8 mouse cellular contexts compared by ENCODE assay signal in genomic region chr8:46934254-46934653, GRCm38 (mm10). TPM values are rescaled to one million over a fixed set of nuclear protein-coding genes. Genes with fewer than 3 reads are reported as not detected.
A peak's percentile ranks its signal among the peaks of the same experiment; 100 is the strongest.
DNase-seq lines count a peak whose midpoint lies in the region; ATAC-seq lines count a peak whose summit lies in the region.

No protein-coding gene starts in this region.

- intact Hi-C loops in gastrocnemius, postnatal 14 days (cut with DNase I; ENCODE audit: low total_unique reads): no loop called here
- intact Hi-C loops in heart, postnatal 25 days (cut with DNase I): loop anchor here (2.0 to 5.0 kb wide), 4 partner anchors 19 to 193 kb away; no protein-coding TSS in a partner anchor

- H3K36me3 ChIP-seq in hindbrain, embryonic 14.5 days (replicated peaks; ENCODE audit: control insufficient read depth, insufficient read depth): no peaks in the 10 kb centered on the region
- H3K36me3 ChIP-seq in forebrain, embryonic 14.5 days (ENCODE audit: control insufficient read depth, insufficient read depth, low read length): no peaks in the 10 kb centered on the region

- no peaks in the 10 kb centered on the region for H3K9me3 ChIP-seq in hindbrain, embryonic 14.5 days (ENCODE audit: control insufficient read depth, low read length)
- H3K9me3 ChIP-seq in forebrain, embryonic 14.5 days (replicated peaks; ENCODE audit: control insufficient read depth, low read length): no peaks in the 10 kb centered on the region

- H3K27me3 ChIP-seq in hindbrain, embryonic 14.5 days (ENCODE audit: control insufficient read depth, insufficient read depth, low read length): no peaks in the 10 kb centered on the region
- H3K27me3 ChIP-seq in forebrain, embryonic 14.5 days (replicated peaks; ENCODE audit: control insufficient read depth, insufficient read depth, low read length): no peaks in the 10 kb centered on the region

- no peaks in the 10 kb centered on the region for H3K4me1 ChIP-seq in hindbrain, embryonic 14.5 days (replicated peaks; ENCODE audit: control insufficient read depth, insufficient read depth, low read length)
- no peaks in the 10 kb centered on the region for H3K4me1 ChIP-seq in forebrain, embryonic 14.5 days (ENCODE audit: control insufficient read depth, insufficient read depth, low read length)

- ATAC-seq in hindbrain, embryonic 14.5 days (ENCODE audit: low FRiP score): no peak
- ATAC-seq in forebrain, embryonic 14.5 days: no peak

- H3K4me3 ChIP-seq in hindbrain, embryonic 14.5 days (replicated peaks; ENCODE audit: low read length): no peak overlapping the region
- H3K4me3 ChIP-seq in forebrain, embryonic 14.5 days (ENCODE audit: low read depth, low read length): no peak overlapping the region

- no peak overlapping the region for H3K27ac ChIP-seq in hindbrain, embryonic 14.5 days
- H3K27ac ChIP-seq in forebrain, embryonic 14.5 days (ENCODE audit: low read depth, low read length): no peak overlapping the region

- H3K4me2 ChIP-seq in hindbrain, embryonic 14.5 days (replicated peaks): no peak overlapping the region
- no peak overlapping the region for H3K4me2 ChIP-seq in forebrain, embryonic 14.5 days (ENCODE audit: low read length)

- 85% methylated on average over 9 of the region's 9 CpGs for WGBS in hindbrain, embryonic 14.5 days
- 94% methylated on average over 9 of the region's 9 CpGs for WGBS in forebrain, embryonic 14.5 days

- peak; percentile 34 for DNase-seq in gastrocnemius, adult 18-20 months (ENCODE audit: low spot score)
- no peak for DNase-seq in gastrocnemius, postnatal 14 days
- peak; percentile 5 for DNase-seq in CD4-positive helper T cell, adult 2 months (ENCODE audit: low read depth, low spot score)
- peak; percentile 26 for DNase-seq in heart, postnatal 25 days (ENCODE audit: low spot score)
- peak; percentile 65 for DNase-seq in lung, postnatal 10 days
- no peak for DNase-seq in thymus, postnatal 25 days
- DNase-seq in hindbrain, embryonic 14.5 days (ENCODE audit: low spot score): no peak
- no peak for DNase-seq in forebrain, embryonic 14.5 days (ENCODE audit: low spot score)

- no peak overlapping the region for H3K9ac ChIP-seq in hindbrain, embryonic 14.5 days
- no peak overlapping the region for H3K9ac ChIP-seq in forebrain, embryonic 14.5 days (ENCODE audit: low read length)

RNA-seq across cellular contexts. Expression of gene Enpp6, which starts 52.4 kb away (rescaled TPM):
- under 1 TPM; 0.41 to 0.62 TPM for total RNA-seq in gastrocnemius, adult 18-20 months (2021)
- under 1 TPM; 0.55 to 0.69 TPM for total RNA-seq in gastrocnemius, postnatal 14 days (2021)
- total RNA-seq in heart, postnatal 25 days (2021): 1 to 10 TPM; 4.9 to 6.3 TPM
- polyA plus RNA-seq in hindbrain, embryonic 14.5 days (2014; fragmentation: Nextera tagmentation; extraction: Ambion mirVana): 1.8 and 2.0 TPM in 2 replicates
- polyA plus RNA-seq in forebrain, embryonic 14.5 days (2014; fragmentation: Nextera tagmentation; extraction: Ambion mirVana): 0.14 TPM in 1 of 2 replicates, not detected in the other

Comparison
In these comparisons a context has a peak if more than half of its experiments do, and no peak if none do; other contexts are left out.
1. DNase-seq: peak in gastrocnemius, adult 18-20 months (single experiment), CD4-positive helper T cell, adult 2 months (single experiment), heart, postnatal 25 days (single experiment) and lung, postnatal 10 days (single experiment); none in gastrocnemius, postnatal 14 days (single experiment), thymus, postnatal 25 days (single experiment), hindbrain, embryonic 14.5 days (single experiment) and forebrain, embryonic 14.5 days (single experiment).